Mouse (Mus musculus) left cerebral cortex, postnatal 25 days (tissue): Measurements from ENCODE around the gene Arhgap36. TPM values are rescaled to one million over a fixed set of nuclear protein-coding genes. Genes with fewer than 3 reads are reported as not detected.

Source experiments
- DNase-seq, 2 experiments: peaks; one replicate each; pipeline ENCODE4 v3.0.0; 2022; ENCODE audit warnings: low spot score in 2 of 2, mixed read lengths in 1 of 2
- intact Hi-C: fragments of 180-260 bp; cut with DNase I; formaldehyde crosslinking; loops from one replicate; pipeline ENCODE4 v1.15.1; 2025
- total RNA-seq, 2 experiments: library from RNA; stranded (reverse); gene quantifications; 2 replicates each; pipeline ENCODE4 v1.2.3; 2021

Gene Arhgap36
- total RNA-seq, result 1 to 10 TPM; 2.1 to 4.0 TPM

DNA sequence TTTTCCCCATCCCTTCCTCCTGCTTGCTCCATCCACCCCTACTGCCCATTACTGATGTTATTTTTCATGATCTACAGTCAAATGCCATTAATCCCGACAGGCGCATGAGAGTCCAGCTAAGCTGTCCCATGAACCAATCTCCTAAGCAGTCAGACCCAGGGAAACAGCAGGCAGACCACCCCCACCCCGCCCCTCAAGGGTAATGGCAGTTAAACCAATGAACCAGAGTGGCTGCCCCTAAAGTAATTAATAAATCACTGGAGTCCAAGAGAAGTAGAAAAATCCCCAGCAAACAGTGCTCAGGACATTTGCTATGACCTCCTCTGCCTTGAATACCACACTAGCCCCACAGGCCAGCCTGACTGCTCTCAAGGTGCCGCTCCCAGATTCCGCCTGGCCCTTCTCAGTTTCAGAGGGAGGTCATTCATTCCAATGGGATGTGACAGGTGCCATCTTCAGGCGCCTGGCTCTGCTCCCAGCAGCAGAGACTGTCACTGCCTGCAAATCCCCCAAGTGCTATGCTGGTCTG is at the start of gene Arhgap36:
Gene Arhgap36 (plus strand): TSS at position 504 of the 529 bp plus-strand sequence.
- DNase-seq, result no peak
- intact Hi-C loops, result no loop called here

DNA sequence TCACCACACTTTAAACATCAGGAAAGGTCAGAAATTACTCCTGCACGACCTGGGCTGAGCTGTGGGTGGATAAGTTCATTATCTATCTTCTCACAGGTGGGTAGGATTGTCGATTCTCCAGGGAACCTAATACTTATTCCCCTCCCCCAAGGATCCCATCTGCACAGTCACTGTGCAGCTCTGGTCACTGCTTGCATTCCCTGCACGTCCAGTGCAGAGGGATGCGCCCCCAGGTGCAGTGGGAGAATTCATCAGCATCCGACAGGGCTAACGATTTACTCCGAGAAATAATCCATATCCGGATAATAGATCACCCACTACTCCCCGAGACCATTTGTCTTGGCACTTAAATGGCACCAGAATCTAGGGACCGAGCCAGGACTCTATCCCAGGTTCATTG is 6.0 kb upstream of the Arhgap36 start:
- intact Hi-C loops, result no loop called here
- DNase-seq, result no peak

DNA sequence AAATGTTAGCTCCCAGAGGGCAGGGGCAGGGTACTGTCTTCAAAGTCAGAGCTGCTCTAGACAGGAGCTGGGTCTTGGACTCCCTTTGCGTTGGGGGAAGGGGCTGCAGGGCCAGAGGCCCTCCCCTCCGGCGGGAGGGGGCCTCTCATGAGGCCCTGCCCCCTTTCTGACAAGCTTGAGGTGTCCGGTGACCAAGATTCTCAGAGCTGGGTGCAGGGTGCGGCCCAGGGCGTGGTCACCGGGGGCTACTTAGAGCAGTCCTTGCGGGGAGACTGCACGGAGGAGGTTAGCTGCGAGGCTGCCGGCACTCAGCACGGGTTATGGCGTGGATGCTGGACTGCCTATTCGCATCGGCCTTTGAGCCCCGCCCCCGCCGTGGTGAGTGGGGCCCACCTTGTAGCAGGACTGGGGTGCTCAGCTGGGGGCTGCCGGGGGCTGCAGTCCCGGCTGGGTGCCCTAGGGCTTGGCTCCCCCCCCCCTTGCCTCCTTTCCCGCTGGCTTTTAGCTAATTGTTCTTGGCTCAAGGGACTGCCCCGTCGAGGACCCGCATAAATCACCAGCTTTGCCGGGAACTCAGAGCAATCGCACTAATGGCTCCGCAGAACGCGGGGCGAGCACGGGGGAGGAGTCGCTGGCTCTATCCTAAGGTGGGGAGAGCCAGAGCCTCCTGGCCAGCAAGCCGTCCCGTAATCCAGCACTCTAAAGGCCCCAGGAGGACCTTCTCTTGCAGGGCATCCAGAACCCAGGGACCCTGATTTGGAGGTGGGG is 6.7 kb downstream of the Arhgap36 start:
- intact Hi-C loops, result no loop called here
- DNase-seq, result no peak

DNA sequence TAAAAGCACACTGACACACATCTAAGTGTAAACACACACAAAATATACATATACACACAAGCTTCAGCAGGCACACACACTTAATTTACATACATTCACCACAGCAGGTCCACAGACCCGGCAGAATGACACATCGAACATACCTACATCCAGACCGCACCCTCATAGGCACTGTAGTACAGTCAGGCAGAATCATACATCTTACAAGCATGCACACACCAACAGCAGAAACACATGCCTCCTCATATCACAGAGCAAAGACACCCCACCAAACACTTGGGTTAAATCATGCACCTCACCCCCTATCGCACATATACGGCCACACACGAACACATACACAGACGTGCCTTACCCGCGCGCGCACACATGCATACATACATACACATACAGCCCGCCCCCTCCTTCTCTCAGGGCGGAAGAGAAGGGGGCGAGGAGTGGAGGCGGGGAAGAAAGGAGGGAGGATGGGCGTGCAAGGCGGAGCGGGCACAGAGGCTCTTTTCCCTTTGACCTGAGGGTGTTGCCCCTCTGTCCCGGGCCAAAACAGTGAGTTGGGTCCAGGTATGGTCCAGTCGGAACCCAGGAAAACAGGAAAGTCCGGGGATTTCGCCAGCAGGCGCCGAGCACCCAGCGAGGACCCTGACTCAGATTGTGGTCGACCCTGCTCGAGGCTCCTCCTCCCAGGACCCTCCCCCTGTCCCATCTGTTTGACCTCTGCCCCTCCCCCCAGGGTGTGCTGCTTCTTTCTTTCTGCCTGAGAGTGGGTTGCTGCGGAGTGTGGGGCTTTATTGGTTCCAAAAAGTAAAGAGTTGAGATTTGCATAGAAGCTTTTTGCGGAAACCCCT is 16.4 kb downstream of the Arhgap36 start:
- no peak for DNase-seq
- intact Hi-C loops, result no loop called here

DNA sequence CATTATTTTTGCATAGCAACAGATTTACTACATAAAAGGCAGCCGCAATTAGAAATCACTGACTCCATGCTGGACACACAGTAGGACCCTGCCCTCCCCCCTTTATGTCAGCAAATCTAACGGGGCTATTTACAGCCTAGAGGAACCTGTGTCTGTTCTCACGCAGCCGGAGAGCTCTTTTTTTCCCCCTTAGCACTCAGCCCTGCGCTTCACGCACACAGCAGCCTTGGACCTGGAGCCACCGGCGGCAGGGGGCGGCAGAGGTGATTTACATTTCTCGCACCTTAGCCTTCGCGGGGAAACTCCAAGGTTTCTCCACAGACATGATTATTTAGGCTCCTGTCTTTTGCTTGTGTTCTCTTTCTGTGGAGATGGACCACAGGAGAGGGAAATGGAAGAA is 17.1 kb downstream of the Arhgap36 start:
- no peak for DNase-seq

DNA sequence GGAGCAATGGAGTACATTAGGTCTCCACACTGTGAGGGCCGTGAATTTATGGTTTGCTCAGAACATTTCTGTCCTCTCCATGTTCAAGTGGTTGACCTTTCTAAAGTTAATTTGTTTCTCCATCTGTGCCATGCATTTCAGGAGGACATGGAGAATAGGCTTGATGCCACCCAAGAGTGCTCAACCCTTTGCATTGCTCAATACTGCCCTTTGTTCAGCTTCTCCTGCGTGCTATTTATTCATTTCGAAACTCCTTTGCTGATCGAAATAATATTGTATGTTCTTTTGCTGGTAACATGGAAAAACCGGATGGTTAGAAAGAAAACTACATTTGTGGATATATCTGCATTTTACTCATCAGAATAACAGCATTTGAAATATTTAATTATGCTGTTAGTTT is 25.4 kb downstream of the Arhgap36 start:
- DNase-seq, result no peak
- intact Hi-C loops, result no loop called here

More for the DNA sequence above, 17.1 kb downstream of the Arhgap36 start:
- intact Hi-C loops, result no loop called here

DNA sequence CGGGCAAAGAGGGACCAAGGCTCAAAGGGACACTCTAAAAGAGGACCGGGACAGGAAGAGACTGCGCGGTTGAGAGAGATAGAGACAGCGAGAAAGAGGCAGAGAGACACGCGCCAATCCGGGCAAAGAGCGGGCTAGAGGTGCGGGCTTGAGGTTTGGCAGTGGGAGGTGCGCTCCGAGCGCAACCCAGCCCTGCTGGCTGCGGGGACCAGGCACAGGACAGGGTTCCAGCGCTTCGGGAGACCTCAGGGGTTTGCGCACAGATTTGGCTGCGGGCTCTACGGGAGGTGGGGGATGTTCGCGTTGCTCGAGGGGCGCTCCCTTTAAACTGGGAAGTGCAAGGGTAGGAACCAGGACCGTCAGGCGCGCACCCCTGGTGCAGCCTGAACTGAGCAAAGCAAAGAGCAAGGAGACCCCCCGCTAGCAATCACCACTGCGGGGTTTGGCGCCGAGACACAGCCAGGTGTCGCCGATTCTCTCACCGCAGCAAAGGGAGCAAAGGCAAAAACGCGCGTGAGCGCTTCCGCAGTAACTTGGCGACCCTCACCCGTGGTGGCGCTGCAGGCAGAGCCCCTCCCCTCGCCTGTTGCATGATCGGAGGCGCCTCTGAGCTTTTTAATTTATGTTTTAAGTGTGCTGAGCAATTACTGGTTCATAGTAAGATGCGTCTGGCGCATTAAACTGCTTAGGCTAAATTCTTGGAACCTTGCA is 30.1 kb downstream of the Arhgap36 start:
- DNase-seq, result no peak
- intact Hi-C loops, result no loop called here

Other genes starting within 250 kb of the Arhgap36 start
- gene Enox2, start 175.7 kb upstream of the Arhgap36 start, total RNA-seq, result 10 to 100 TPM in 1 of 2 experiments, 1 to 10 TPM in 1; 9.1 to 11.1 TPM
- gene Olfr1320, start 208.4 kb downstream of the Arhgap36 start, total RNA-seq, result not detected